Mouse (Mus musculus) heart, postnatal 25 days (tissue): ENCODE data around the gene Oxct2b. TPM values are rescaled to one million over a fixed set of nuclear protein-coding genes. Genes with fewer than 3 reads are reported as not detected.
"Not testable (repeated sequence)": the region's sequence is repeated elsewhere in the genome, so short reads cannot be mapped to it uniquely, and the experiment has no call there.

Experiments
- DNase-seq: peaks from one replicate; pipeline ENCODE4 v3.0.0; 2022; ENCODE audit warnings: low spot score
- intact Hi-C: fragments of 180-260 bp; cut with DNase I; formaldehyde crosslinking; loops from one replicate; pipeline ENCODE4 v1.15.1; 2025
- total RNA-seq, 2 experiments: library from RNA; stranded (reverse); gene quantifications; 2 replicates each; pipeline ENCODE4 v1.2.3; 2021

The Oxct2b gene
- not detected for total RNA-seq

DNA sequence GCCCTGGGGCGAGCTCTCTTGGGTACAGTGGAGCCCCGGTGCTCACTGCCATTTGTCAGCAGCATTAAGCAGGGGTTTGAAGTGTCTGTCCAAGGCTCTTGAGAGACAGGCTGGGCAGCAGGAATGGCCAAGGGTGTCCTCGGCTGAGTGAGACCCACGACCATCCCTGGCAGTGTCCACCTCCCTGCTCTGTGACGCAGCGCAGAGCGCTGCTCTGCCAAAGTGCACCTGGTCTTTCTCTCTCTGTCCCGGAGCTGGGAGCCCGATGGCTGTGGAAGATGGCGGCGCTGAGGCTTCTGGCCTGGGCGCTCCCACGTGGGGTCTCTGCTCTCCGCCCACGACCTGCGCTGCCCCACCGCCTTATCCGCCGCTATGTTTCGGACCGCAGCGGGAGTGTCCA lies at the start of gene Oxct2b:
Oxct2b (plus strand) TSS at position 256 of the 400 bp plus-strand sequence.
- intact Hi-C loops, result no loop called here
- no peak for DNase-seq

DNA sequence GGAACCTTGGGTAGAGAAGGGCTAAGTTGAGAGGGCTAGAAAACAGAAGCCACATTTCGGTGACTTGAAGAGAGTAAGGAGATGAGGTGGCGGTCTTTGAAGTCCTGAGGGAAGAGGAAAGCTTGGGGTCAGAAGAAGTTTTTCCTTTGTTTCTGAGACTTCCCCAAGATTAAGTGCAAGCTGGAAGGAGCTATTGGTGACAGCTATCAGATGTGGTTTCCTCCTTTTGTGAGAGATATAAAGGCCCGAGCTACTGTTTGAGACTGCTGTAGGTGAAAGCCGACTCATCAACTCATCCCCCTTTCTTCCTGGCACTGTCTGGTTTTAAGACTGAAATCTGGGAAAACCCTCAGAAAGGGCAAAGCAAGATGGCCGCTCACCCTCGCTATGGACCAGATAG lies 47.4 kb upstream of the Oxct2b start:
- intact Hi-C loops, result no loop called here

DNA sequence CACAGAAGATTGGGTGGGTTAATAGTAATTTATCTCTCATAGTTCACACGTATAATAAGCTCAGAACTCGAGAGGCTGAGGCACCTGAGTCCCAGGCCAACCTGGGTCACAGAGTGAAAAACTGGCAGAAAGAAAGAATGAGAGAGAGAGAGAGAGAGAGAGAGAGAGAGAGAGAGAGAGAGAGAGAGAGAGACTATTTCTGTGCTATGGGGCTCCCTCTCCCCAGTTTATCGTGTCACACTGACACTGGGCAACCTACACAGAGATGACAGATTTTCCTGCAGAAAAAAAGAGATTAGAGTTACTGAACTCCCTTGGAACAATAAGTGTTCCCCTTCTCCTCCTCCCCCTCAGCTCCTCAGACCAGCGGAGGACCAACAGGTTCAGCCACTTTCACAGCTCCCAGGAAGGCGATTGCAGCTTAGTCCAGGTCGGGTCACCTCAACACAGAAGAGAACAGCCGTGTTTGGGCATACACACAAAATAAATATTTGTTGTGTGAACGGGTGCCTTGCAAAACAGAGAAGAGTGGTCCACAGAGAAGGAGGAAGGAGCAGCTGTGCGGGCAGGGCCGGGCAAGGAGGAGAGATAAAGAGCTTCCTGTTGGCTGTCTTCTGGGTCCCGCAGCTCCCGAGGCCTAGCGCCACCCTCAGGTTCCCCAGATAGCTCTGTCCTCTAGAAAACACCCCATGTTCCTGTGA lies 44.6 kb upstream of the Oxct2b start:
- intact Hi-C loops, result no loop called here
- DNase-seq, result no peak

More for the DNA sequence above, 47.4 kb upstream of the Oxct2b start:
- DNase-seq, result no peak

DNA sequence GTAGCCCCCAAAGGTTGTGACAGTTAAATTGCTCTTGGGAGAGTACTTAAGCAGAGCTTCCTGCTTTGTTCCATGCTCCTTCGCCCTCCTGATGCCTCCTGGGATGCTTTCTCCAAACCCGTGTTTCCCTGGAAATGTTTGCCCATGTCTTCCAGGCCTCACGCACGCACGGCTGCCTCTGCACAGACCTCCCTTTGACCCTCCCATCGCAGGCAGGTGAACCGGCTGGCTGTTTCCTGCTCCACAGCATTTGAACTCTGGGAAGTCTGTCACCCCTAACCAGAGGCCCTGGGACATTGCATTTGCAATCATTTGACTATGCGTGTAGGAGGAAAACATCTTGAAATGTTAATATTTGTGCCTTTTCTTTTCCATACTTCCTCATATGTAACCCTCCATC lies 39.1 kb upstream of the Oxct2b start:
- no peak for DNase-seq
- intact Hi-C loops, result no loop called here

DNA sequence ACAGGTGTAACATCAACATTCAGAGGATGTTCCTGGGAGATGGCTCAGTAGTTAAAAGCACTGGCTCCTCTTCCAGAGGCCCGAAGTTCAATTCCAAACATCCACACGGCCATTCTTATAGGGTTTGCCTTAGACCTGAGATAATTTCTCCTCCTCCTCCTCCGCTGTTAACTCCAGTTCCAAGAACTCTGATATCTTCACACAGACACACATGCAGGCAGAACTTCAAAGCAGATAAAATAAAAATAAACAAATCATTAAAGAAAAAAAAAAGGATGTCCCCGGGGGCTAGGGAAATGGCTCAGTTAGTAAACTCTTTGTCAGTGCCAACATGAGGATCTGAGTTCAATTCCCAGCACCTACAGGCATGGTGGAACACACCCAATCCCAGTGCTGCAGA lies 37.8 kb upstream of the Oxct2b start:
- intact Hi-C loops, result no loop called here
- no peak for DNase-seq

DNA sequence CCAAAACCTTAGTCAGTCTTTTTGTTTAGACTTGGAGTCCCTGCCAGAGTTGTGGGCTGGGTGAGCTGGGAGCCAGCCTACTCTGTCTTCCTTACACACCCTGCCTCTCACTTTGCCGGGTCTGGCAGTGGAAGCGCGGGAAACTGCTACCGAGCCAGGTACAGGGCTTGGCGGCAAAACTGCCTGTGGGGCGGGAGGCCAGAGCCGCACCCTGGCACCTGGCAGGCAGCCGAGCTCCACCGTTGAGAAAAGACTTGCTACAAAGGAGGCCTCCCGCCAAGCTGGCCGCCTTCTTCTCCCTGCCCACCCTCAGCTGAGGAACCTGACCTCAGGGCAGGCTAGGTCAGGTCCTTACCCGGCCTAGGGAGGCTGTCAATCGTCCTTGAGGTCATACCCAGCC lies 35.3 kb upstream of the Oxct2b start:
- DNase-seq, result no peak
- intact Hi-C loops, result loop anchor here (5.0 kb wide), 2 partner anchors 183 to 273 kb away; no protein-coding TSS in a partner anchor

DNA sequence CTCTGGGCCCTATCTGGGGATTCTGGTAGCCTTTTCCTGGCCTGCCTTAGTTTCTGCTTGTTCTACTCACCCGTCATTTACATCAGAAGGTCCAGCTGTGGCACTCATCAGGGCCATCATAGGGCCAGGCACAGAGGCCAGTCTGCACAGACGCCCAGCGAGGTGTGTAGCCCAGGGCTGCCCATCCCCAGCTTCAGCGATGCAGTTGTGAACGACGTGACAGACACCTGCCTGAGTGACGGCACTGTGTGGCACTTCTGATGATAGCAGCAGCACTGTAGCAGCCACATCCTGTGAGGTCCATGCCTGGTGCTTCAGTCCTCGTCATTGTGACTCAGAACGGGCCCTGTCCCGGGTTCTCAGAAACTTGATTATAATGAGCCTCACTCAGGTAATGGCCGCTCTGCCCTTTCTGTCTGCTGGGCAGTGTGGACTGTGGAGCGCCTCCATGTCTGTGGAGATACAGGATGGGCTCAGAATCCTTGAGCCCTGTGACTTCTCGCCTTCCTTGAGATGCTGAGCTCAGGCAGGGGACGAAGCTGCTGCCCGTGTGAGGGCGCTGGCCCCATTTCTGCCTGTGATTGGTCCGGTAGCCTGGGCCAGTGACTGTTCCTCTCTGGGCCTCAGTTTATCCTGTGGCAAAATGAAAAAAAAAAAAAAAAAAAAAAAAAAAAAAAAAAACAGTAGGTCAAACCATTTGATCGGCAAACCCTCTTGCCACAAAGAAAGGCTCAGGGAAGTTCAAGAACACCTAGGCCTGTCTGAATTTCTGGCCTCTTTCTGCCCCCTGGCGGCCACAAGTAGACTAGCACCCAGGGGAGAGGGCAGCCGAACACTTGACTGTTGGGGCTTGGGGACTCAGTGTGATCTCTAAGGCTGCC lies 33.5 kb upstream of the Oxct2b start:
- intact Hi-C loops, result loop anchor here (1.0 to 5.0 kb wide), 5 partner anchors 87 to 275 kb away; partner anchors contain the start of gene Mycl
- DNase-seq, result peak; percentile 19

DNA sequence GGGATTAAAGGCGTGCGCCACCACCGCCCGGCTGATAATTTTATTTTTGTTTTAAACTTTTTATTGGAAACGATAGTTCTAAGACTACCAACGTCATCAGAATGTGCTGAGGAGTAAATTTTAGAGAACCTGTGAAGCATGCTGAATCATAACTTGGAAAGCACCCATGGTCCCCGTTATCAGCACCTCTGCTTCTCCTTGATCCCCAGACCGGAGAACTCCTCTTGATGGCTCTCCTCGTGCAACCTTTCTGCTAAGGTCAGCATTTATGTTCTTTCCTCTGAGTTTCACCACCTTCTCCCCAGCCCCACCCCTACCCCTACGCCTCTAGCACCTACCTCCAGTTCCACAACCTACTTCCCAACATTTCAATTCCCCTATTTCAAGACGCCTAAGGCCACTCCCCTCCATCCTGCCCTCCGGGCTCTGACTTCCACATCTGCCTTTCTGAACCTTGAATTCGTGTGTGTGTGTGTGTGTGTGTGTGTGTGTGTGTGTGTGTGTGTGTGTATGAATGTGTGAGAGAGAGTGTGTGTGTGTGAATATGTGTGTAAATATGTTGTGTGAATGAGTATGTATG lies 32.7 kb upstream of the Oxct2b start:
- DNase-seq, result no peak
- intact Hi-C loops, result loop anchor here (1.0 to 5.0 kb wide), 5 partner anchors 88 to 276 kb away; partner anchors contain the start of gene Mycl

DNA sequence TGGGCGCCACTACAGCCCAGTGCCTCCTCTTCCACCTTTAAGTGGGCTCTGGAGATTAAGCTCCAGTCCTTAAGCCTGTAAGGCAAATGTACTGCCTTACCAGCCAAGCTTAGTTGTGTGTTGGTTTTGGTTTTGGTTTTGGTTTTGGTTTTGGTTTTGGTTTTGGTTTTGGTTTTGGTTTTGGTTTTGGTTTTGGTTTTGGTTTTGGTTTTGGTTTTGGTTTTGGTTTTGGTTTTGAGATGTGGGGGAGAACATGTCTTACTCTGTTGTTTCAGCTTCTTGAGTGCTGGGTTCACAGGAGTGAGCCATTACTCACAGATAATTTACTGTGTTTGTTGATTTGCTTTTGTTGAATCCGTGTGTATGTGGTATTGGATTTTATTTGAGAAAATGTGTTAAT lies 30.8 kb upstream of the Oxct2b start:
- DNase-seq, result no peak
- intact Hi-C loops, result no loop called here

DNA sequence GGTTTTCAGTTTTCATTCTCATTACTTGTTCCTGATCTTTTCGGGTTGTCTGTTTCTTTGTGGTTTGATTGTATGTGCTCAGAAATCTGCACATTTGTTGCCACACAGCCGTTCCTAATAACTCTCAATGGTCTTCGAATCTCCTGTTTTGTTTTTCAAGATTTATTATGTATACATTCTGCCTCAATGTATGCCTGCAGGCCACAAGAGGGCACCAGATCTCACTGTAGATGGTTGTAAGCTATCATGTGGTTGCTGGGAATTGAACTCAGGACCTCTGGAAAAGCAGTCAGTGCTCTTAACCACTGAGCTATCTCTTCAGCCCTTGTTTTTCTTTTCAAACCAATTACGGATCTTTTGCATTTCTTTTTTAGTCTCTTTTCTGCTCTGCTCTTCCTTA lies 29.7 kb upstream of the Oxct2b start:
- intact Hi-C loops, result no loop called here
- no peak for DNase-seq

DNA sequence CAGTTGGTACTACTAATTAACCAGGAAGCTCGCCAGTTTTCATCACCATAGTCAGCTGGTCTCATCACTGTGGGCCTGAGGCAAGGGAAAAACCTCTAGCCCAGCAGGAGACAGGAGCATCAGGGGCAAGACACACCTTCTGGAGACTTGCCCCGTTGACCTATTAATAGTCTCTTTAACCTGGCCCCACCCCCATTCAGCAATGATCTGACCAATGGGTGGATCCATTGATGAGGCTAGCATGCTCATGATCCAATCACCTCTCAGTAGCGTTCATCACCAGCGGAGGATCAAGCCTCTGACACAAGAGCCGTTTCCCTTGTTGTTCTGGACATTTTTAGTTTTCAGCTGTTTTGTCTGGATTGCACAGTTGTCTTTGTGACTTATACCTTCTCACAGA lies 23.4 kb upstream of the Oxct2b start:
- DNase-seq, result no peak
- intact Hi-C loops, result no loop called here

DNA sequence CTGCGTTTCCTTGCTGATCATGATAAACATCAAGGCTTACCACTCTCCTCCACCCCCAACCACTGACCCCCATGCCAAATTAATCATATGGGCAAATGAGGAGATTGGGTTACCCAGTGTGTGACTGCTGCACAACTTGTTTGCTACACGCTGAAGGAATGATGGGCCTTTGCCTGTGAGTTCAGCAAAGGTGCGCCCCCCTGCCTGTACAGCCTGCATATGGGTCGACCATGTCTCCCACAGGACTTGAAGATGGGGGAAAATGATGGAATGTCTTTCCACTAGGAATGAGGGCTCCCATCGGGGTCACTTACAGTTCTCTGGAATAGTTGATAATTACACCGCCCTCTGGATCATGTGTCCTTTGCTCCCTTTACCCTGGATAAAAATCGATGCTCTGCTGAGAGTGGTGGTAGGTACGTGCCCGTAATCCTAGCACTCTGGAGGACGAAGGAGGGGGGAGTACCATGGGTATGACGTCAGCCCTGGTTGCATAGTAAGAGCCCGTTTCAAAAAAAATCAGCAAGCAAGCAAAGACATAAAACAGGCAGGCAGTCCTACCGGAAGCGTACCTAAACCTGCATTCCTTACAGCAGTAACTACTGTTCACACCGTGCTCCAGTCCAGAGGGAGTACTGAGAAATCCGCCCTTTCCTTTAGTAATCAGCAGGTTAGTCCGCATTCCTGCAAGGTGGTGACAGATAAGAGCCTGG lies 22.8 kb upstream of the Oxct2b start:
- no peak for DNase-seq
- intact Hi-C loops, result no loop called here

DNA sequence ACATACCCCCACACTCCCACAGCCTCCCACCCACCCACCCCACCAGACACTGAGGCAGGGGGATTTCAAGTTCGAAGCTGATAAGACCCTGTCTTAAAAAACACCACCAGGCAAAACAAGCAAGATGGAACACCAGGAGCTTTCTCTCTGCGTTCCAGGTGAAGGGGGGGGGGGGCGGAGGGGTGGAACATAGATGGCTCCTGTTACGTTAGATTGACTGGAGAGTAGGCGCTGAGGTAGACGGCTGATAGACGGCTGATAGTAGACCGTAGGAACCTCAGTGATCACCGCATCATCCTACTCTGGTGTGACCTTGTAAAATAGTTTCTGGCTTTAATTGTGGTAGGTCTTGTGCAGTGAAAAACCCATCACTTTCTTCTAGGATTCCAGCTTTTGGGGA lies 22.2 kb upstream of the Oxct2b start:
- intact Hi-C loops, result no loop called here
- no peak for DNase-seq

DNA sequence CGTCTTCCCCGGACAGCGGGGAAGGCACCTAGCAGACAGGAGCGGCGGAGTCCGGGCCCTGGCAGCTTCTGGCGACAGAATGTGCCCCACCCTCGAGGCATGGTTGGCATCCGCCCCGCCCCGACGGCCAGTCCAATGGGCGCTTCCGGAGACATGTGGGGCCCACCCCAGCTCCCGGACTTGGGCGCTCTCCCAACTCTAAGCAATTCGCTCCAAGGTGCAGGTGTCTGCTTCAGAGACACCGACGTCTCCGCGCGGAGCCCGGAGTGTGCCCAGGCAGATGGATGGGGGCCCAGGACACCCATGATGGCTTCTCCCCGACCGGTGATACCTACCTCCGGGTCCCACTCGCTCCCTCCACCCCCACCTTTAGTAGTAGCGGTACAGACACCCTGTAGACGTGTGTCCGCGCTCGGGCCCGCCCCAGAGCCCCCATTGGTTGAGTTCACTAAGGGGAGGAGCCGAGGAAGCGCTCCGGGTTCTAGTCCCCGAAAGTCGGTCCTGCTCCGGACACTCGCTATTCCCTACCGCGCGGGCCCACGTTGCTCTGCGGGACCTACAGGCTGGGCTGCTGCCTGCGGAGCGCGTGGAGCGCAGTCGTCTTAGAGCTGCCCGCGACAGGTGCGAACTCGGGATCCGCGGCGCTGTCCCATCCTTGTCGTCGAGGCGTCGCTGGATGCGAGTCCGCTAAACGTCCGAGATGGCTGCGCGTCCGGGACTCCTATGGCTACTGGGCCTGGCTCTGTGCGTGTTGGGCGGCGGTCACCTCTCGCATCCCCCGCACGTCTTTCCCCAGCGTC lies 11.2 kb upstream of the Oxct2b start, which contains the start of gene Bmp8b:
Bmp8b (plus strand) TSS at position 515 of the 800 bp plus-strand sequence.
- no peak for DNase-seq
- intact Hi-C loops, result no loop called here

DNA sequence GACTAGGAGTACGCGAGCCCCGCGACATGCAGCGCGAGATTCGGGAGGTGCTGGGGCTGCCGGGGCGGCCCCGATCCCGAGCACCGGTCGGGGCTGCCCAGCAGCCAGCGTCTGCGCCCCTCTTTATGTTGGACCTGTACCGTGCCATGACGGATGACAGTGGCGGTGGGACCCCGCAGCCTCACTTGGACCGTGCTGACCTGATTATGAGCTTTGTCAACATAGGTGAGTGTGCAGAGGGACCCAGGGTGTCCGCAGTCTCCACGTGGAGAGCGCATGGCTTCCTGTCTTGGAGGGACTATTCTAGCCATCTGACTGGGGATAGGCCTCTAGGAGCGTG lies 10.6 kb upstream of the Oxct2b start:
- no peak for DNase-seq
- intact Hi-C loops, result no loop called here

DNA sequence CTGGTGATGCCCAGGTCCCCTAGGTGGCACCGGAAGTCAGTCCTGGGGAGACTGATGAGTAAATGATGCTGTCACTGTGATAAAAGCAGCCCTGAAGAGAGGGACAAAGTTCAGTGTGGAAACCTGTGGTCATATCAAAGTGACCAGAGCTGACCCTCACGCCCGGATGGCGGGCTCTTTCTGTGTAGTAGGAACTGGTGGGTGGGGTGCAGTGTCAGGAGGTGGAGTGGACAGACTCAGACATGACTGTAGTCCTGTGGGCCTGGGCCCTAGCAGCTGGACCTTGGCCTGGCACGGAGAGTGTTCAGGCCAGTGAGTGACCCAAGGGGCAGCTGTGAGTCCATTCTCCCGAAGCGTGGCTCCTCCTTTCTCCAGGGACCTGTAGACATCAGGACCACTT lies 10.1 kb upstream of the Oxct2b start:
- intact Hi-C loops, DNase-seq: not testable (repeated sequence)

DNA sequence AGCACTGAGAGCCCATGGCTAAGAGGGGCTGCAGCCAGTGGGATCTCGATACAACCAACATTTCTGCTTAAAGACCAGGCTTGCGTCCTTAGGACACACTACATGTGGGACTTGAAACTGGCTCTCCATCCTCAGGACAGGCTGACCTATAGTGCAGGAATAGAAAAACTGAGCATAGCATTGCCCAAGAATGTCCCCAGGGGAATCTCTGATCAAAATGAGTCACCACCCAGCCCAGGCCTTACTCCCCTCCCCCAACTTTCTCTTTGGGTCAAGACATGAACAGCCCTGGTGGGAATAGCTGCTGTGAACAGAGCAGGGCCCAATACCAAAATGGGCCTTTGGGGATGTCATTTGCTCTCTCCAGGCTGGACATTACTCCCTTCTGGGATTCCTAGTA lies 9.2 kb upstream of the Oxct2b start:
- intact Hi-C loops, result no loop called here
- DNase-seq, result no peak

DNA sequence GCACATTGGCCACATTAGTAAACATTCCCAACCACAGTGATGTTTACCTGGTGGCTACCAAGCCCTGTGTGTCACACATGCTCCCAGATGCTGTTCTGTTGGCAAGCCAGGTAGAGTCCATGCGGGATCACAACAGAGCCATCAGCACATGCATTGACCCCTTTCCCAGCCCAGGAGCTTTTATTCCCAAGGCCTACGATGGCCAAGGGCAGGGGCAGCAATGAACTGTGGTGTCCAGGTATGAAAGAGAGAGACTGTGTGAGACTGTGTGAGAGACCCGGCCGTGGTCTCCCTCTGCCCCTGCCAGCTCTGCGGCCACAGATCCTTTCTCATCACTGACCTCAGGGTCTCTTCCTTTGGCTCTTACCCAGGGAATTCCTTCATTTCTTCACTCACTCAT lies 8.0 kb upstream of the Oxct2b start:
- intact Hi-C loops, result no loop called here
- DNase-seq, result no peak

DNA sequence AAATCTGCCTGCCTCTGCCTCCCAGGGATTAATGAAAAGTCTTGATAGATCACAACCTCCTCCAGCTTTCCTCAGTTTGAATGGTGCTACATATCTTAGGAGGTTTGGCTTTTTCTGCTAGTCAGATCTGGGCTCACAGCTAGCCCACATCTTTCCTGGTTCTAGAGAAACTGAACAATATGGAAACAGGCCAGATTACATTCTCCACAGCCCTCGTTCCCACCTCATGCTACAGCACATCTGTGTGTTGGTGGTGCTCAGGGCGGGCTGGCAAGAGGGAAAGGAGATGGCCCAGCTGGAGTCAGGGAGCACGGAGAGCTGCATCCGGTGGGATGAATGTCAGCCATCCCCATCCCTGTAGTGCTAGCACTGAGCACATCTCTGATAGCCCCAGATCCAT lies 5.3 kb upstream of the Oxct2b start:
- no peak for DNase-seq
- intact Hi-C loops, result no loop called here
